Mouse (Mus musculus) embryonic facial prominence, embryonic 10.5 days (tissue): ENCODE measurements around the gene Ifi211. TPM values are rescaled to one million over a fixed set of nuclear protein-coding genes. Genes with fewer than 3 reads are reported as not detected.
"Not testable (repeated sequence)": the region's sequence is repeated elsewhere in the genome, so short reads cannot be mapped to it uniquely, and the experiment has no call there.

Source experiments
- DNase-seq: peaks from one replicate; pipeline ENCODE4 v3.0.0-alpha.2; 2017; ENCODE audit warnings: low spot score
- H3K27ac ChIP-seq: fragments of 300-500 bp; sonication (generic); replicated peaks from 2 replicates; pipeline ENCODE4 v1.5.1; 2016; ENCODE audit warnings: mild to moderate bottlenecking
- H3K27me3 ChIP-seq: fragments of 300-500 bp; sonication (generic); replicated peaks from 2 replicates; pipeline ENCODE4 v1.6.1; 2016; ENCODE audit warnings: low read depth, mild to moderate bottlenecking; ENCODE audit not compliant: poor library complexity, severe bottlenecking
- H3K36me3 ChIP-seq: fragments of 300-500 bp; sonication (generic); replicated peaks from 2 replicates; pipeline ENCODE4 v1.6.1; 2016; ENCODE audit warnings: mild to moderate bottlenecking, moderate library complexity
- H3K4me1 ChIP-seq: fragments of 300-500 bp; sonication (generic); 2 replicates; pipeline ENCODE4 v1.6.1; 2016
- H3K4me3 ChIP-seq: fragments of 300-500 bp; sonication (generic); 2 replicates; pipeline ENCODE4 v1.5.1; 2016; ENCODE audit warnings: mild to moderate bottlenecking, moderate library complexity
- H3K9me3 ChIP-seq: fragments of 300-500 bp; sonication (generic); 2 replicates; pipeline ENCODE4 v1.6.1; 2016; ENCODE audit warnings: mild to moderate bottlenecking
- WGBS: fragments of 180-500 bp; shearing (Covaris S2); methylation state at CpG from one replicate; pipeline ENCODE4 v1.1.7; 2016; 5-methylcytosine and 5-hydroxymethylcytosine counted together
- polyA plus RNA-seq: library from polyadenylated mRNA; unstranded; fragments of >200 nt; fragmentation: Nextera tagmentation; extraction: Ambion mirVana; gene quantifications from 2 replicates; pipeline ENCODE4 v1.2.1, GENCODE M21; 2016

The Ifi211 gene
- polyA plus RNA-seq, 1 experiment from 2014 or later = 0.11 TPM

GRCm38 (mm10) chr1:173913256-173913791, 478 bp upstream of the Ifi211 start:
- H3K9me3 ChIP-seq, DNase-seq, H3K4me3 ChIP-seq, H3K27ac ChIP-seq, H3K27me3 ChIP-seq, H3K4me1 ChIP-seq, H3K36me3 ChIP-seq: not testable (repeated sequence)

GRCm38 (mm10) chr1:173911808-173912464, 910 bp downstream of the Ifi211 start:
- Histone ChIP-seq H3K27me3 (no peaks in the 10 kb centered on the region), H3K4me3 (no peak overlapping the region), H3K4me1 (no peaks in the 10 kb centered on the region), H3K9me3 (no peaks in the 10 kb centered on the region), H3K27ac (no peak overlapping the region), H3K36me3 (no peaks in the 10 kb centered on the region)
- 84% methylated on average over 2 of the region's 2 CpGs for WGBS
- DNase-seq = no peak

- not testable (repeated sequence) for H3K4me3 ChIP-seq, H3K27ac ChIP-seq, H3K4me1 ChIP-seq, H3K27me3 ChIP-seq, H3K36me3 ChIP-seq, H3K9me3 ChIP-seq, DNase-seq
Observed at GRCm38 (mm10) chr1:173908390-173908789, 4.5 kb downstream of the Ifi211 start.

GRCm38 (mm10) chr1:173905885-173906284, 7.0 kb downstream of the Ifi211 start:
- 83% methylated on average over 4 of the region's 4 CpGs for WGBS
- not testable (repeated sequence) for H3K27me3 ChIP-seq, H3K4me3 ChIP-seq, H3K9me3 ChIP-seq, H3K27ac ChIP-seq, H3K36me3 ChIP-seq, H3K4me1 ChIP-seq, DNase-seq

- H3K4me1 ChIP-seq, H3K27me3 ChIP-seq, H3K4me3 ChIP-seq, H3K9me3 ChIP-seq, H3K36me3 ChIP-seq, H3K27ac ChIP-seq, DNase-seq: not testable (repeated sequence)
Observed at GRCm38 (mm10) chr1:173889741-173890140, 23.1 kb downstream of the Ifi211 start.

- H3K4me3 ChIP-seq, H3K4me1 ChIP-seq, H3K36me3 ChIP-seq, H3K9me3 ChIP-seq, DNase-seq, H3K27me3 ChIP-seq, H3K27ac ChIP-seq: not testable (repeated sequence)
- WGBS = 89% methylated on average over 1 of the region's 2 CpGs
Observed at GRCm38 (mm10) chr1:173887026-173887787, 25.6 kb downstream of the Ifi211 start.

- not testable (repeated sequence) for H3K27me3 ChIP-seq, H3K36me3 ChIP-seq, H3K9me3 ChIP-seq, H3K4me1 ChIP-seq, DNase-seq, H3K4me3 ChIP-seq, H3K27ac ChIP-seq
- 75% methylated on average over 3 of the region's 3 CpGs for WGBS
Observed at GRCm38 (mm10) chr1:173880004-173880666, 32.7 kb downstream of the Ifi211 start.

GRCm38 (mm10) chr1:173879225-173879987, 33.4 kb downstream of the Ifi211 start:
- WGBS = 87% methylated on average over 5 of the region's 5 CpGs
- H3K27ac ChIP-seq, H3K4me1 ChIP-seq, H3K27me3 ChIP-seq, DNase-seq, H3K9me3 ChIP-seq, H3K4me3 ChIP-seq, H3K36me3 ChIP-seq: not testable (repeated sequence)

- not testable (repeated sequence) for H3K36me3 ChIP-seq
Observed at GRCm38 (mm10) chr1:173878264-173878663, 34.6 kb downstream of the Ifi211 start.

GRCm38 (mm10) chr1:173877125-173877524, 35.7 kb downstream of the Ifi211 start:
- 89% methylated on average over 1 of the region's 1 CpGs for WGBS
- H3K4me1 ChIP-seq, H3K36me3 ChIP-seq, H3K9me3 ChIP-seq, H3K27ac ChIP-seq, H3K27me3 ChIP-seq, H3K4me3 ChIP-seq, DNase-seq: not testable (repeated sequence)

More at GRCm38 (mm10) chr1:173878264-173878663, 34.6 kb downstream of the Ifi211 start:
- H3K9me3 ChIP-seq, H3K27ac ChIP-seq, H3K4me1 ChIP-seq, H3K27me3 ChIP-seq, DNase-seq, H3K4me3 ChIP-seq: not testable (repeated sequence)
- WGBS = 90% methylated on average over 6 of the region's 6 CpGs

- H3K9me3 ChIP-seq, H3K36me3 ChIP-seq, H3K4me3 ChIP-seq, H3K27ac ChIP-seq, DNase-seq, H3K4me1 ChIP-seq, H3K27me3 ChIP-seq: not testable (repeated sequence)
- 86% methylated on average over 1 of the region's 1 CpGs for WGBS
Observed at GRCm38 (mm10) chr1:173868586-173868985, 44.3 kb downstream of the Ifi211 start.

- H3K4me1 ChIP-seq = no peaks in the 10 kb centered on the region
- no peaks in the 10 kb centered on the region for H3K9me3 ChIP-seq
- no peak for DNase-seq
- no peak overlapping the region for H3K4me3 ChIP-seq
- H3K36me3 ChIP-seq = no peaks in the 10 kb centered on the region
- no peaks in the 10 kb centered on the region for H3K27me3 ChIP-seq
- H3K27ac ChIP-seq = no peak overlapping the region
- 85% methylated on average over 12 of the region's 12 CpGs for WGBS
Observed at GRCm38 (mm10) chr1:173866504-173866903, 46.3 kb downstream of the Ifi211 start.
